10 mouse cellular contexts compared by ENCODE assay signal in genomic region chr5:125069916-125070315, GRCm38 (mm10).
DNase-seq lines count a peak whose midpoint lies in the region; ATAC-seq and TF ChIP-seq lines count a peak whose summit lies in the region.
"Had no signal": no experiment of that assay in that cellular context is flagged by ENCODE, and none has a peak within 500 bp of the region (broad histone marks: within the 10 kb centered on the region; RNA-seq: fewer than 3 reads in every experiment).

No protein-coding gene starts in this region.

- DNase-seq in cerebellum, postnatal 10 days: peak; percentile 51
- no peak for DNase-seq in cerebellum, adult 11-12 months
- no peak for DNase-seq in kidney, adult 8-10 months
- DNase-seq in hindbrain, embryonic 11.5 days (ENCODE audit: low spot score): no peak
- DNase-seq in midbrain, postnatal 0 days (ENCODE audit: low spot score): no peak
- DNase-seq in frontal cortex, postnatal 25 days (ENCODE audit: low spot score in 2 of 2): no peak
- no peak for DNase-seq in adrenal gland, adult 2 months
- DNase-seq: thymus, postnatal 14 days had no signal

- WGBS in kidney, embryonic 15.5 days: 40% methylated on average over 5 of the region's 5 CpGs
- 71% methylated on average over 5 of the region's 5 CpGs for WGBS in hindbrain, embryonic 11.5 days
- 76% methylated on average over 5 of the region's 5 CpGs for WGBS in midbrain, postnatal 0 days

- H3K36me3 ChIP-seq in kidney, embryonic 15.5 days: peaks cover 37% of the 10 kb centered on the region
- peaks cover 7% of the 10 kb centered on the region for H3K36me3 ChIP-seq in hindbrain, embryonic 11.5 days (ENCODE audit: control insufficient read depth, insufficient read depth, low read length)
- H3K36me3 ChIP-seq in midbrain, postnatal 0 days (ENCODE audit: insufficient read depth, low read length): peaks cover 27% of the 10 kb centered on the region

- H3K4me1 ChIP-seq in kidney, embryonic 15.5 days: peaks cover 77% of the 10 kb centered on the region
- no peaks in the 10 kb centered on the region for H3K4me1 ChIP-seq in hindbrain, embryonic 11.5 days (replicated peaks; ENCODE audit: control insufficient read depth, insufficient read depth, low read length)
- no peaks in the 10 kb centered on the region for H3K4me1 ChIP-seq in midbrain, postnatal 0 days (ENCODE audit: insufficient read depth, low read length)

- ATAC-seq in kidney, embryonic 15.5 days (replicated peaks; ENCODE audit: low FRiP score): no peak
- ATAC-seq in hindbrain, embryonic 11.5 days (ENCODE audit: low FRiP score): no peak
- no peak for ATAC-seq in midbrain, postnatal 0 days (ENCODE audit: low FRiP score)
- ATAC-seq: activated CD4-positive, CD25-positive, alpha-beta regulatory T cell, adult 4 months had no signal

- H3K9me3 ChIP-seq in kidney, embryonic 15.5 days (replicated peaks): no peaks in the 10 kb centered on the region
- H3K9me3 ChIP-seq in hindbrain, embryonic 11.5 days (ENCODE audit: control insufficient read depth, low read length): no peaks in the 10 kb centered on the region
- no peaks in the 10 kb centered on the region for H3K9me3 ChIP-seq in midbrain, postnatal 0 days (ENCODE audit: low read length)

- no peak overlapping the region for H3K4me3 ChIP-seq in kidney, embryonic 15.5 days (replicated peaks)
- no peak overlapping the region for H3K4me3 ChIP-seq in hindbrain, embryonic 11.5 days (ENCODE audit: low read depth, low read length)
- H3K4me3 ChIP-seq in midbrain, postnatal 0 days (ENCODE audit: low read depth, low read length): no peak overlapping the region

- peak overlapping the region; percentile 88 for H3K27ac ChIP-seq in kidney, embryonic 15.5 days
- peak overlapping the region; percentile 70 for H3K27ac ChIP-seq in hindbrain, embryonic 11.5 days (ENCODE audit: low read depth, low read length)
- no peak overlapping the region for H3K27ac ChIP-seq in midbrain, postnatal 0 days (ENCODE audit: low read depth, low read length)

- H3K4me2 ChIP-seq in kidney, embryonic 15.5 days: peak overlapping the region; percentile 5; the same call in 1 of the 2 replicates
- H3K4me2 ChIP-seq in hindbrain, embryonic 11.5 days (replicated peaks; ENCODE audit: low read depth, low read length): no peak overlapping the region
- no peak overlapping the region for H3K4me2 ChIP-seq in midbrain, postnatal 0 days (ENCODE audit: low read depth, low read length, poor library complexity, severe bottlenecking)

- no peak overlapping the region for H3K9ac ChIP-seq in kidney, embryonic 15.5 days
- H3K9ac ChIP-seq in hindbrain, embryonic 11.5 days (ENCODE audit: low read depth, low read length): no peak overlapping the region
- H3K9ac ChIP-seq in midbrain, postnatal 0 days (replicated peaks; ENCODE audit: low read length, poor library complexity, severe bottlenecking): no peak overlapping the region

- TF ChIP-seq CTCF in midbrain, postnatal 0 days (IDR thresholded peaks at IDR 0.05): peak; percentile 23

- no peaks in the 10 kb centered on the region for H3K27me3 ChIP-seq in kidney, embryonic 15.5 days
- no peaks in the 10 kb centered on the region for H3K27me3 ChIP-seq in hindbrain, embryonic 11.5 days (ENCODE audit: control insufficient read depth, insufficient read depth, low read length)
- no peaks in the 10 kb centered on the region for H3K27me3 ChIP-seq in midbrain, postnatal 0 days (ENCODE audit: insufficient read depth, low read length)

Comparison
In these comparisons a context has a peak if more than half of its experiments do, and no peak if none do; other contexts are left out.
1. DNase-seq: peak in cerebellum, postnatal 10 days (2 of 2); none in cerebellum, adult 11-12 months (single experiment), kidney, adult 8-10 months (0 of 2), hindbrain, embryonic 11.5 days (single experiment), midbrain, postnatal 0 days (single experiment), frontal cortex, postnatal 25 days (0 of 2) and adrenal gland, adult 2 months (single experiment).